8 mouse cellular contexts compared by ENCODE assay signal in genomic region chr17:64346135-64346534, GRCm38 (mm10). TPM values are rescaled to one million over a fixed set of nuclear protein-coding genes. Genes with fewer than 3 reads are reported as not detected.
A peak's percentile ranks its signal among the peaks of the same experiment; 100 is the strongest.
DNase-seq lines count a peak whose midpoint lies in the region; ATAC-seq lines count a peak whose summit lies in the region.
"Had no signal": no experiment of that assay in that cellular context is flagged by ENCODE, and none has a peak within 500 bp of the region (broad histone marks: within the 10 kb centered on the region; RNA-seq: fewer than 3 reads in every experiment).

No protein-coding gene starts in this region.

- H3K9ac ChIP-seq in kidney, embryonic 16.5 days (replicated peaks; ENCODE audit: low read length): peak overlapping the region; percentile 55; the same call in 1 of the 2 replicates
- H3K9ac ChIP-seq in embryonic facial prominence, embryonic 12.5 days: no peak overlapping the region
- H3K9ac ChIP-seq in heart, embryonic 16.5 days (ENCODE audit: low read length): peak overlapping the region; percentile 54; the same call in 1 of the 2 replicates
- no peak overlapping the region for H3K9ac ChIP-seq in neural tube, embryonic 15.5 days (replicated peaks)

- no peak for ATAC-seq in kidney, embryonic 16.5 days (ENCODE audit: low FRiP score, low TSS enrichment)
- ATAC-seq in embryonic facial prominence, embryonic 12.5 days (ENCODE audit: insufficient number of reproducible peaks, insufficient read depth, low FRiP score, low TSS enrichment): no peak
- ATAC-seq in heart, embryonic 16.5 days (replicated peaks; ENCODE audit: extremely low read depth, insufficient read depth, low FRiP score): no peak
- ATAC-seq in neural tube, embryonic 15.5 days (ENCODE audit: low FRiP score): no peak

- DNase-seq in kidney, adult 8-10 months: no peak
- DNase-seq in gastrocnemius, adult 8-10 months (ENCODE audit: low spot score in 2 of 2): no peak
- DNase-seq in cerebellum, adult 9-11 months: no peak

- WGBS in kidney, embryonic 16.5 days: 21% methylated on average over 17 of the region's 17 CpGs
- 11% methylated on average over 17 of the region's 17 CpGs for WGBS in embryonic facial prominence, embryonic 12.5 days
- 17% methylated on average over 17 of the region's 17 CpGs for whole genome bisulfite sequencing in heart, embryonic 16.5 days
- WGBS in neural tube, embryonic 15.5 days: 65% methylated on average over 17 of the region's 17 CpGs

- peak overlapping the region; percentile 35 for H3K4me3 ChIP-seq in kidney, embryonic 16.5 days (ENCODE audit: low read length)
- no peak overlapping the region for H3K4me3 ChIP-seq in embryonic facial prominence, embryonic 12.5 days
- peak overlapping the region; percentile 39 for H3K4me3 ChIP-seq in heart, embryonic 16.5 days (ENCODE audit: low read length)
- no peak overlapping the region for H3K4me3 ChIP-seq in neural tube, embryonic 15.5 days (replicated peaks)
- H3K4me3 ChIP-seq: left cerebral cortex, adult 2 months had no signal

- H3K27me3 ChIP-seq in kidney, embryonic 16.5 days (ENCODE audit: insufficient read depth, low read length): no peaks in the 10 kb centered on the region
- no peaks in the 10 kb centered on the region for H3K27me3 ChIP-seq in embryonic facial prominence, embryonic 12.5 days
- H3K27me3 ChIP-seq in heart, embryonic 16.5 days (ENCODE audit: control insufficient read depth, insufficient read depth, low read length): no peaks in the 10 kb centered on the region
- H3K27me3 ChIP-seq in neural tube, embryonic 15.5 days (replicated peaks): no peaks in the 10 kb centered on the region

- H3K36me3 ChIP-seq in kidney, embryonic 16.5 days (ENCODE audit: insufficient read depth, low read length): no peaks in the 10 kb centered on the region
- H3K36me3 ChIP-seq in embryonic facial prominence, embryonic 12.5 days: no peaks in the 10 kb centered on the region
- no peaks in the 10 kb centered on the region for H3K36me3 ChIP-seq in heart, embryonic 16.5 days (ENCODE audit: control insufficient read depth, insufficient read depth)
- H3K36me3 ChIP-seq in neural tube, embryonic 15.5 days: no peaks in the 10 kb centered on the region

- H3K4me1 ChIP-seq in kidney, embryonic 16.5 days (ENCODE audit: insufficient read depth, low read length): no peaks in the 10 kb centered on the region
- peaks cover 4% of the 10 kb centered on the region; the same call in 1 of the 2 replicates for H3K4me1 ChIP-seq in embryonic facial prominence, embryonic 12.5 days
- peaks cover 11% of the 10 kb centered on the region; the same call in 1 of the 2 replicates for H3K4me1 ChIP-seq in heart, embryonic 16.5 days (ENCODE audit: control insufficient read depth, insufficient read depth, low read length)
- H3K4me1 ChIP-seq in neural tube, embryonic 15.5 days: no peaks in the 10 kb centered on the region

- no peak overlapping the region for H3K27ac ChIP-seq in kidney, embryonic 16.5 days (ENCODE audit: low read length)
- no peak overlapping the region for H3K27ac ChIP-seq in embryonic facial prominence, embryonic 12.5 days
- no peak overlapping the region for H3K27ac ChIP-seq in heart, embryonic 16.5 days (ENCODE audit: low read length)
- H3K27ac ChIP-seq in neural tube, embryonic 15.5 days (replicated peaks): no peak overlapping the region
- H3K27ac ChIP-seq: left cerebral cortex, adult 2 months had no signal

- H3K4me2 ChIP-seq in kidney, embryonic 16.5 days (replicated peaks; ENCODE audit: low read depth, low read length): peak overlapping the region; percentile 56
- peak overlapping the region; percentile 46 for H3K4me2 ChIP-seq in embryonic facial prominence, embryonic 12.5 days (replicated peaks)
- H3K4me2 ChIP-seq in heart, embryonic 16.5 days (ENCODE audit: low read depth, low read length): peak overlapping the region; percentile 67
- 0 out of 2 replicates have a peak overlapping the region, but pooled peaks have one; percentile 9 for H3K4me2 ChIP-seq in neural tube, embryonic 15.5 days

- H3K9me3 ChIP-seq in kidney, embryonic 16.5 days (ENCODE audit: low read length): no peaks in the 10 kb centered on the region
- H3K9me3 ChIP-seq in embryonic facial prominence, embryonic 12.5 days: no peaks in the 10 kb centered on the region
- no peaks in the 10 kb centered on the region for H3K9me3 ChIP-seq in heart, embryonic 16.5 days (replicated peaks; ENCODE audit: control insufficient read depth, low read length)
- no peaks in the 10 kb centered on the region for H3K9me3 ChIP-seq in neural tube, embryonic 15.5 days (replicated peaks)

RNA-seq across cellular contexts. Expression of gene Pja2, which starts 14.4 kb away (rescaled TPM):
- polyA plus RNA-seq in kidney, embryonic 16.5 days (2015; fragmentation: Nextera tagmentation; extraction: Ambion mirVana): 68.8 and 72.0 TPM in 2 replicates
- polyA plus RNA-seq in embryonic facial prominence, embryonic 12.5 days (2016; fragmentation: Nextera tagmentation; extraction: Ambion mirVana): 72.3 and 72.6 TPM in 2 replicates
- polyA plus RNA-seq in heart, embryonic 16.5 days (2015; fragmentation: Nextera tagmentation; extraction: Ambion mirVana): 74.5 and 83.4 TPM in 2 replicates
- polyA plus RNA-seq in neural tube, embryonic 15.5 days (2015; fragmentation: Nextera tagmentation; extraction: Ambion mirVana): 190 and 208 TPM in 2 replicates
- 100 to 1,000 TPM; 104 to 122 (median 111) TPM for total RNA-seq in gastrocnemius, adult 8-10 months (2022)

Comparison
In these comparisons a context has a peak if more than half of its experiments do, and no peak if none do; other contexts are left out.
1. H3K4me2 ChIP-seq: peak in every context shown above with its lines; median percentile 67 in heart, embryonic 16.5 days; 56 in kidney, embryonic 16.5 days; 46 in embryonic facial prominence, embryonic 12.5 days; 9 in neural tube, embryonic 15.5 days.
2. H3K4me3 ChIP-seq: peak in kidney, embryonic 16.5 days (single experiment) and heart, embryonic 16.5 days (single experiment); none in embryonic facial prominence, embryonic 12.5 days (single experiment) and neural tube, embryonic 15.5 days (single experiment).
3. H3K9ac ChIP-seq: peak in kidney, embryonic 16.5 days (single experiment) and heart, embryonic 16.5 days (single experiment); none in embryonic facial prominence, embryonic 12.5 days (single experiment) and neural tube, embryonic 15.5 days (single experiment).